9 mouse cellular contexts compared by ENCODE assay signal in genomic region chr7:127966371-127966918, GRCm38 (mm10). TPM values are rescaled to one million over a fixed set of nuclear protein-coding genes. Genes with fewer than 3 reads are reported as not detected.
A peak's percentile ranks its signal among the peaks of the same experiment; 100 is the strongest.
DNase-seq lines count a peak whose midpoint lies in the region; ATAC-seq and TF ChIP-seq lines count a peak whose summit lies in the region.
"Had no signal": no experiment of that assay in that cellular context is flagged by ENCODE, and none has a peak within 500 bp of the region (broad histone marks: within the 10 kb centered on the region; RNA-seq: fewer than 3 reads in every experiment).

No protein-coding gene starts in this region.

- peaks cover 22% of the 10 kb centered on the region for H3K36me3 ChIP-seq in forebrain, embryonic 14.5 days (ENCODE audit: control insufficient read depth, insufficient read depth, low read length)
- peaks cover 16% of the 10 kb centered on the region for H3K36me3 ChIP-seq in neural tube, embryonic 15.5 days

- no peaks in the 10 kb centered on the region for H3K9me3 ChIP-seq in forebrain, embryonic 14.5 days (replicated peaks; ENCODE audit: control insufficient read depth, low read length)
- no peaks in the 10 kb centered on the region for H3K9me3 ChIP-seq in neural tube, embryonic 15.5 days (replicated peaks)

- WGBS in lung, adult 2 months, result 10% methylated on average over 10 of the region's 10 CpGs
- WGBS in forebrain, embryonic 14.5 days, result 12% methylated on average over 10 of the region's 10 CpGs
- 6% methylated on average over 10 of the region's 10 CpGs for WGBS in neural tube, embryonic 15.5 days

- no peaks in the 10 kb centered on the region for H3K27me3 ChIP-seq in forebrain, embryonic 14.5 days (replicated peaks; ENCODE audit: control insufficient read depth, insufficient read depth, low read length)
- no peaks in the 10 kb centered on the region for H3K27me3 ChIP-seq in neural tube, embryonic 15.5 days (replicated peaks)

- peaks cover 14% of the 10 kb centered on the region for H3K4me1 ChIP-seq in lung, adult 2 months (ENCODE audit: control insufficient read depth, insufficient read depth, low read length)
- peaks cover 18% of the 10 kb centered on the region for H3K4me1 ChIP-seq in forebrain, embryonic 14.5 days (ENCODE audit: control insufficient read depth, insufficient read depth, low read length)
- H3K4me1 ChIP-seq in neural tube, embryonic 15.5 days, result peaks cover 29% of the 10 kb centered on the region

- H3K27ac ChIP-seq in forebrain, embryonic 14.5 days (ENCODE audit: low read depth, low read length), result peak overlapping the region; percentile 90
- peak overlapping the region; percentile 99 for H3K27ac ChIP-seq in neural tube, embryonic 15.5 days (replicated peaks)

- peak overlapping the region; percentile 78 for H3K4me2 ChIP-seq in forebrain, embryonic 14.5 days (ENCODE audit: low read length)
- H3K4me2 ChIP-seq in neural tube, embryonic 15.5 days, result peak overlapping the region; percentile 78

- ATAC-seq in forebrain, embryonic 14.5 days, result no peak
- peak; percentile 16; the same call in 1 of the 2 replicates for ATAC-seq in neural tube, embryonic 15.5 days (ENCODE audit: low FRiP score)
- no peak for ATAC-seq in megakaryocyte-erythroid progenitor cell, adult 5-6 weeks (replicated peaks; ENCODE audit: low FRiP score, low TSS enrichment, poor library complexity, severe bottlenecking)

- TF ChIP-seq CTCF in lung, adult 2 months (IDR thresholded peaks at IDR 0.05; ENCODE audit: insufficient read depth, low read length), result no peak

- H3K9ac ChIP-seq in forebrain, embryonic 14.5 days (ENCODE audit: low read length), result peak overlapping the region; percentile 89
- peak overlapping the region; percentile 99 for H3K9ac ChIP-seq in neural tube, embryonic 15.5 days (replicated peaks)

- peak overlapping the region; percentile 100 for H3K4me3 ChIP-seq in lung, adult 2 months (replicated peaks; ENCODE audit: extremely low read depth, low read depth, low read length)
- H3K4me3 ChIP-seq in forebrain, embryonic 14.5 days (ENCODE audit: low read depth, low read length), result peak overlapping the region; percentile 72
- peak overlapping the region; percentile 99 for H3K4me3 ChIP-seq in neural tube, embryonic 15.5 days (replicated peaks)

- DNase-seq in lung, adult 2 months, result no peak
- no peak for DNase-seq in lung, postnatal 4 days
- DNase-seq in adrenal gland, postnatal 14 days, result peak; percentile 35
- DNase-seq in forebrain, embryonic 14.5 days (ENCODE audit: low spot score), result no peak
- peak; percentile 13 to 37 for DNase-seq in kidney, postnatal 4 days
- no peak for DNase-seq in urinary bladder, adult 2 months (ENCODE audit: low spot score)

- no peak for TF ChIP-seq POLR2A in lung, adult 2 months (IDR thresholded peaks at IDR 0.05; ENCODE audit: borderline replicate concordance, extremely low read depth, low read depth, low read length)

RNA-seq across cellular contexts. Expression of gene Fus, which starts 0.8 kb away (rescaled TPM):
- polyA plus RNA-seq in lung, adult 2 months (2012; rRNA removed), result 221 and 299 TPM in 2 replicates
- total RNA-seq in adrenal gland, postnatal 14 days (2021), result 275 and 322 TPM in 2 replicates
- polyA plus RNA-seq in forebrain, embryonic 14.5 days (2014; fragmentation: Nextera tagmentation; extraction: Ambion mirVana), result 55.9 and 60.1 TPM in 2 replicates
- 357 and 362 TPM in 2 replicates for polyA plus RNA-seq in neural tube, embryonic 15.5 days (2015; fragmentation: Nextera tagmentation; extraction: Ambion mirVana)
- total RNA-seq in megakaryocyte-erythroid progenitor cell, adult 5-6 weeks (2014; fragmentation: Nextera tagmentation), result 315 and 387 TPM in 2 replicates
- 61.4 and 85.2 TPM in 2 replicates for total RNA-seq in megakaryocyte-erythroid progenitor cell, adult 5-6 weeks (2017)
- polyA plus RNA-seq in urinary bladder, adult 2 months (2012; rRNA removed), result 388 and 390 TPM in 2 replicates

RNA-seq across cellular contexts. Expression of gene Prss36, which starts 19.9 kb away (rescaled TPM):
- polyA plus RNA-seq in lung, adult 2 months (2012; rRNA removed), result 14.6 and 17.5 TPM in 2 replicates
- total RNA-seq in adrenal gland, postnatal 14 days (2021), result 12.5 and 13.1 TPM in 2 replicates
- 12.3 and 12.9 TPM in 2 replicates for polyA plus RNA-seq in forebrain, embryonic 14.5 days (2014; fragmentation: Nextera tagmentation; extraction: Ambion mirVana)
- polyA plus RNA-seq in neural tube, embryonic 15.5 days (2015; fragmentation: Nextera tagmentation; extraction: Ambion mirVana), result 13.9 and 16.2 TPM in 2 replicates
- 2.8 and 9.8 TPM in 2 replicates for total RNA-seq in megakaryocyte-erythroid progenitor cell, adult 5-6 weeks (2014; fragmentation: Nextera tagmentation)
- 2.5 and 3.4 TPM in 2 replicates for total RNA-seq in megakaryocyte-erythroid progenitor cell, adult 5-6 weeks (2017)
- 10.2 and 13.5 TPM in 2 replicates for polyA plus RNA-seq in urinary bladder, adult 2 months (2012; rRNA removed)

RNA-seq across cellular contexts. Expression of gene Pycard, which starts 27.2 kb away (rescaled TPM):
- 28.0 and 66.7 TPM in 2 replicates for polyA plus RNA-seq in lung, adult 2 months (2012; rRNA removed)
- 3.4 and 10.1 TPM in 2 replicates for total RNA-seq in adrenal gland, postnatal 14 days (2021)
- polyA plus RNA-seq in forebrain, embryonic 14.5 days (2014; fragmentation: Nextera tagmentation; extraction: Ambion mirVana), result 7.1 and 11.5 TPM in 2 replicates
- 8.0 and 46.9 TPM in 2 replicates for polyA plus RNA-seq in neural tube, embryonic 15.5 days (2015; fragmentation: Nextera tagmentation; extraction: Ambion mirVana)
- total RNA-seq in megakaryocyte-erythroid progenitor cell, adult 5-6 weeks (2014; fragmentation: Nextera tagmentation), result 41.8 and 56.1 TPM in 2 replicates
- 10.2 and 10.6 TPM in 2 replicates for total RNA-seq in megakaryocyte-erythroid progenitor cell, adult 5-6 weeks (2017)
- polyA plus RNA-seq in urinary bladder, adult 2 months (2012; rRNA removed), result 57.9 and 68.3 TPM in 2 replicates

RNA-seq across cellular contexts. Expression of gene Prss8, which starts 36.5 kb away (rescaled TPM):
- 157 and 158 TPM in 2 replicates for polyA plus RNA-seq in lung, adult 2 months (2012; rRNA removed)
- total RNA-seq in adrenal gland, postnatal 14 days (2021), result 0.22 and 0.30 TPM in 2 replicates
- polyA plus RNA-seq in forebrain, embryonic 14.5 days (2014; fragmentation: Nextera tagmentation; extraction: Ambion mirVana), result 0.17 TPM in 1 of 2 replicates, not detected in the other
- 0.40 and 5.1 TPM in 2 replicates for polyA plus RNA-seq in neural tube, embryonic 15.5 days (2015; fragmentation: Nextera tagmentation; extraction: Ambion mirVana)
- total RNA-seq in megakaryocyte-erythroid progenitor cell, adult 5-6 weeks (2014; fragmentation: Nextera tagmentation), result not detected in 2 replicates
- not detected in 2 replicates for total RNA-seq in megakaryocyte-erythroid progenitor cell, adult 5-6 weeks (2017)
- polyA plus RNA-seq in urinary bladder, adult 2 months (2012; rRNA removed), result 54.6 and 66.0 TPM in 2 replicates
- total RNA-seq: common myeloid progenitor, adult 5-6 weeks had no signal

RNA-seq across cellular contexts. Expression of gene Trim72, which starts 37.3 kb away (rescaled TPM):
- 5.1 and 15.4 TPM in 2 replicates for polyA plus RNA-seq in lung, adult 2 months (2012; rRNA removed)
- not detected in 2 replicates for total RNA-seq in adrenal gland, postnatal 14 days (2021)
- polyA plus RNA-seq in forebrain, embryonic 14.5 days (2014; fragmentation: Nextera tagmentation; extraction: Ambion mirVana), result not detected in 2 replicates
- 0.31 and 0.40 TPM in 2 replicates for polyA plus RNA-seq in neural tube, embryonic 15.5 days (2015; fragmentation: Nextera tagmentation; extraction: Ambion mirVana)
- not detected in 2 replicates for total RNA-seq in megakaryocyte-erythroid progenitor cell, adult 5-6 weeks (2014; fragmentation: Nextera tagmentation)
- 0.52 TPM in 1 of 2 replicates, not detected in the other for total RNA-seq in megakaryocyte-erythroid progenitor cell, adult 5-6 weeks (2017)
- polyA plus RNA-seq in urinary bladder, adult 2 months (2012; rRNA removed), result 0.78 and 0.91 TPM in 2 replicates
- total RNA-seq: common myeloid progenitor, adult 5-6 weeks had no signal

Comparison
In these comparisons a context has a peak if more than half of its experiments do, and no peak if none do; other contexts are left out.
1. DNase-seq: peak in adrenal gland, postnatal 14 days (single experiment) and kidney, postnatal 4 days (2 of 2); none in lung, adult 2 months (single experiment), lung, postnatal 4 days (0 of 2), forebrain, embryonic 14.5 days (single experiment) and urinary bladder, adult 2 months (single experiment).
2. Peak in every context shown above with its lines, with median percentiles within 50 percentile points of each other: H3K4me3 ChIP-seq.